Mouse (Mus musculus) heart, embryonic 10.5 days (tissue): ENCODE data around the gene Ppa2. TPM values are rescaled to one million over a fixed set of nuclear protein-coding genes. Genes with fewer than 3 reads are reported as not detected.

Experiments
- DNase-seq: peaks from one replicate; pipeline ENCODE4 v3.0.0-alpha.2; 2017; ENCODE audit warnings: low spot score
- H3K27ac ChIP-seq: fragments of 300-500 bp; sonication (generic); 2 replicates; pipeline ENCODE4 v1.5.1; 2016; ENCODE audit warnings: mild to moderate bottlenecking
- H3K27me3 ChIP-seq: fragments of 300-500 bp; sonication (generic); 2 replicates; pipeline ENCODE4 v1.6.1; 2016; ENCODE audit warnings: mild to moderate bottlenecking; ENCODE audit not compliant: poor library complexity, insufficient read depth, severe bottlenecking
- H3K36me3 ChIP-seq: fragments of 300-500 bp; sonication (generic); 2 replicates; pipeline ENCODE4 v1.6.1; 2016; ENCODE audit warnings: mild to moderate bottlenecking, moderate library complexity
- H3K4me1 ChIP-seq: fragments of 300-500 bp; sonication (generic); 2 replicates; pipeline ENCODE4 v1.6.1; 2016; ENCODE audit warnings: mild to moderate bottlenecking
- H3K4me3 ChIP-seq: fragments of 300-500 bp; sonication (generic); 2 replicates; pipeline ENCODE4 v1.5.1; 2016; ENCODE audit warnings: mild to moderate bottlenecking, moderate library complexity
- H3K9me3 ChIP-seq: fragments of 300-500 bp; sonication (generic); 2 replicates; pipeline ENCODE4 v1.6.1; 2016; ENCODE audit warnings: mild to moderate bottlenecking, moderate library complexity
- WGBS: fragments of 180-500 bp; shearing (Covaris S2); methylation state at CpG from one replicate; pipeline ENCODE4 v1.1.7; 2016; 5-methylcytosine and 5-hydroxymethylcytosine counted together
- polyA plus RNA-seq: library from polyadenylated mRNA; unstranded; fragments of >200 nt; fragmentation: Nextera tagmentation; extraction: Ambion mirVana; gene quantifications from 2 replicates; pipeline ENCODE4 v1.2.1, GENCODE M21; 2016

The Ppa2 gene
- polyA plus RNA-seq, 1 experiment from 2014 or later = 92.8 TPM

DNA sequence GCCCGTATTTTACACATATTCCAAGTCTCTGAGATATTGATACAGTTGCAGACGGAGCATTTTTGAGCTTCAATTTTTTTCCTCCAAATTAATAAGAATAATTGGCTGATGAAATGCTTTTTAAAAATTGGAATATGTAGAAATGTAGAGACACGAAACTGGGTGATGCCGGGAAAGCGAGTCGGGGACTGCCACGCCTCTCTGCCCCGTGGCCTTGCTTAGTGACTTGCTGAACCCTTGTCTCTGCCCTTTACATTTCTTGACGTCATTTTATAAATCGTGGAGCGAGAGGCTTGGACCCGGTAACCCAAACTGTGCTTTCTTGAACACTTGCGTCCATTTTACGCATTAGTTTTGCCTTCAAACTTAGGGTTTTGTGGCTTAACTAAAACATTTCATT is 5.1 kb downstream of the Ppa2 start:
- WGBS = 91% methylated on average over 14 of the region's 14 CpGs

DNA sequence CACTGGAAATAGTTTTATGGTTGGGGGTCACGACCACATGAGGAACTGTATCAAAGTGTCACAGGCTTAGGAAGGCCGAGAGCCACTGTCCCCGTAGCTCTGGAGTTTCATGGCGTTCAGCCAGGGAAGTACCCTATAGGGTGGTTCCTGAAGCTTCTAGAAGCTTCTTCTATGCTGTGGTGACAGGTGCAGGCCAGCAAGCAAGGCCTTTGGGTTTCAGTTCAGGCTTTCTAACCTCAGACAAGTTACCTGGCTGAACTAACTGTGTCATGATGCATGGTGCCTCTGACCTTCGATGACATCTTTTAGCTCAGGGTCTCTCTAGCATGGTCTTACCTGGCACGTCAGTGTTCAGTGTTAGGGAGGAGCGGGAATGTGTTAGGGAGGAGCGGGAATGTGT is 5.7 kb downstream of the Ppa2 start:
- no peaks in the 10 kb centered on the region for H3K9me3 ChIP-seq
- H3K4me3 ChIP-seq = no peak overlapping the region
- DNase-seq = no peak
- 90% methylated on average over 8 of the region's 8 CpGs for WGBS
- 0 out of 2 replicates have a peak, but pooled peaks cover 3% of the 10 kb centered on the region for H3K4me1 ChIP-seq
- H3K27ac ChIP-seq = no peak overlapping the region
- H3K36me3 ChIP-seq = 0 out of 2 replicates have a peak, but pooled peaks cover 2% of the 10 kb centered on the region
- no peaks in the 10 kb centered on the region for H3K27me3 ChIP-seq

More for the DNA sequence above, 5.1 kb downstream of the Ppa2 start:
- no peak overlapping the region for H3K4me3 ChIP-seq
- H3K4me1 ChIP-seq = 0 out of 2 replicates have a peak, but pooled peaks cover 3% of the 10 kb centered on the region
- H3K36me3 ChIP-seq = 0 out of 2 replicates have a peak, but pooled peaks cover 2% of the 10 kb centered on the region
- no peak overlapping the region for H3K27ac ChIP-seq
- no peaks in the 10 kb centered on the region for H3K27me3 ChIP-seq
- DNase-seq = no peak
- H3K9me3 ChIP-seq = no peaks in the 10 kb centered on the region

DNA sequence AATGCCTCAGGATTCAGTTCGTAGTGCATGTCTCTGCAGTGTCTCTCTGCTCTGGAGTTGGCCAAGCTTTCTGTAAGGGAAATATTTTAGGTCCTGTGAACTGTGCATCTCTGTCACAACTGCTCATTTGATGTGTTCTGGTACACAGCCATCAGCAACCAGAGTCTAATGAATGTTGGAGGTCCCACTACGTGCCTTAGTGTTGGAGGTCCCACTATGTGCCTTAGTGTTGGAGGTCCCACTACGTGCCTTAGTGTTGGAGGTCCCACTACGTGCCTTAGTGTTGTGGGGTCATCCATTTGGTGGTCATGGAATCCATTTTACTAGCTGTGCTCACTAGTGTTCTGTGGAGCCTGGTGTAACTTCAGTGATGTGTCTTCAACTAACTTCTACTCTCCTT is 7.9 kb downstream of the Ppa2 start:
- peaks cover 9% of the 10 kb centered on the region for H3K36me3 ChIP-seq
- no peaks in the 10 kb centered on the region for H3K4me1 ChIP-seq
- H3K27me3 ChIP-seq = no peaks in the 10 kb centered on the region
- DNase-seq = no peak
- H3K4me3 ChIP-seq = no peak overlapping the region
- no peak overlapping the region for H3K27ac ChIP-seq
- no peaks in the 10 kb centered on the region for H3K9me3 ChIP-seq
- 88% methylated on average over 4 of the region's 4 CpGs for WGBS

DNA sequence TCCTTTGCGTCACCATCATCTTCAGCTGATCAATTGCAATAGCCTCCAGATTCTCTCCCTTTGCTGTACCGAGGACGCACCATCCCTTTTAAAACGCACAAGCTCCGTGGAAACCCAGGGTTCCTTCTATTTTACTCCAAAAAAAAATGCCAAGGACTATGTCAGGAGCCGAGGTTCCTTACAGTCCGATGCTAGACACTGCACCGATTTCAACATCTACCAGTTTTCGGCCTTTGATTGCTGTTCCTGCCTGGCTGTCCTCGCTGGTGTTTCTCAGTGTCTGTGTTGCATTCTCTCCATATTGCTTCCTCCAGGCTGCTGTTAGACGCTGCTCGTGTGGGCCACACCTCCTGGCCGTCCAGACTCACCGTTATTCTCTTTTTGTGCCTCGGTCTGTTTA is 8.7 kb downstream of the Ppa2 start:
- peak; percentile 63 for DNase-seq
- peaks cover 11% of the 10 kb centered on the region for H3K36me3 ChIP-seq
- no peak overlapping the region for H3K27ac ChIP-seq
- 0 out of 2 replicates have a peak, but pooled peaks cover 3% of the 10 kb centered on the region for H3K4me1 ChIP-seq
- no peaks in the 10 kb centered on the region for H3K9me3 ChIP-seq
- no peak overlapping the region for H3K4me3 ChIP-seq
- no peaks in the 10 kb centered on the region for H3K27me3 ChIP-seq
- WGBS = 79% methylated on average over 15 of the region's 15 CpGs

DNA sequence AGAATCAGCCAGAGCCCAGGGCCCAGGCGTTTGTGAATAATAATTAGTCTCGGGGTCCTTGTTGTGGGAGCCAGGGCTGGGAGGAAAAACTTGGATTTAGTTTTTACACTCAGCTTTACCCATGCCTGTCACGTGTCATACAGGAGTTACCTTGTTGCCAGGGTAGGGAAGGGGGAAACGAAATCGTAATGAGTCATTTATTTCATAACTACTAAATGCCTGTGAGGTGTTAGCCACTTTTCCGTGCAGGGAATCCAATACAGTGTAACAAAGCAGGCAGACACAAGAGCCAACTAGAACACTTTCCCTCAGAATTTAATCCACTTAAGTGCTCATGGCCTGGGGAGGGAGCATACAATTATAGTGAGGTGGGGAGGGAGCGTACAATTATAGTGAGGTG is 9.9 kb downstream of the Ppa2 start:
- Histone ChIP-seq H3K4me3 (no peak overlapping the region), H3K4me1 (0 out of 2 replicates have a peak, but pooled peaks cover 3% of the 10 kb centered on the region), H3K36me3 (peaks cover 11% of the 10 kb centered on the region), H3K27me3 (no peaks in the 10 kb centered on the region), H3K9me3 (no peaks in the 10 kb centered on the region), H3K27ac (no peak overlapping the region)
- no peak for DNase-seq
- WGBS = 87% methylated on average over 7 of the region's 7 CpGs

DNA sequence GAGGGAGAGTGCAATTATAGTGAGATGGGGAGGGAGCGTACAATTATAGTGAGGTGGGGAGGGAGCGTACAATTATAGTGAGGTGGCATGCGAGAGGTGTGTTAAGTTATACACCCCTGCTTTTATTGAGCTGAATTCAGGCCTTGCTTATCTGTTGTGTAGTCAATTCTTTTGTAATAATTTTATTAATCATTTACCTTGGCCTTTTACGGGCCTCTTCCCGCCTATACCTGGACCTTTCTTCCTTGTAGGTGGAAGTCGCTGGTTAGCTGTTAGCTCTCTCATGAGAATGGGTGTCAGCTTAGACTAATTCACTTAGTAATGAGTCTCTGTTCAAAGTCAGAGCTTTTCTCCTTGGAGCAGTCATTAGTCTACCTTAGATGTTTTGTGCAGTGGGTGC is 10.4 kb downstream of the Ppa2 start:
- 0 out of 2 replicates have a peak, but pooled peaks cover 3% of the 10 kb centered on the region for H3K4me1 ChIP-seq
- H3K36me3 ChIP-seq = peaks cover 11% of the 10 kb centered on the region
- H3K27ac ChIP-seq = no peak overlapping the region
- DNase-seq = no peak
- no peak overlapping the region for H3K4me3 ChIP-seq
- H3K27me3 ChIP-seq = no peaks in the 10 kb centered on the region
- WGBS = 95% methylated on average over 6 of the region's 6 CpGs
- no peaks in the 10 kb centered on the region for H3K9me3 ChIP-seq

DNA sequence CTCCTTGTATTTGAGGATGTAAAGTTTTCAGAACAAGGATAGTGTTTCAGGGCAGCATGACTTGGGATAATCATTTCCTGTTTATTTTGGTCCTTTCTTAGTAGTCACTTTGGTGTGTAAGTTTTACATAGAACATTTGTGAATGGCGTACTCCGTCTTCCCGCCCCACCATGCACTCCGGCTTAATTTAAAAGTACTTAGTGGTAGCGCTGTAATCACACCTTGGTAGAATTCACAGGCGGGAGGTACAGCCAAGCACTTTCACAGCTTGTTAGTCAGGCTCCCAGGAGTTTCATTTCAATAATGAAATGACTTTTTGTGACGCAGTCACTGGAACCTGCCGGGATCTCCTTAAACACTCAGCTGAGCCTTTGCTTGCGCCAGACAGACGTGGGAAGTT is 12.0 kb downstream of the Ppa2 start:
- H3K36me3 ChIP-seq = peaks cover 16% of the 10 kb centered on the region
- 0 out of 2 replicates have a peak, but pooled peaks cover 3% of the 10 kb centered on the region for H3K4me1 ChIP-seq
- no peaks in the 10 kb centered on the region for H3K27me3 ChIP-seq
- H3K27ac ChIP-seq = no peak overlapping the region
- no peak for DNase-seq
- H3K9me3 ChIP-seq = no peaks in the 10 kb centered on the region
- no peak overlapping the region for H3K4me3 ChIP-seq
- 92% methylated on average over 10 of the region's 10 CpGs for WGBS

DNA sequence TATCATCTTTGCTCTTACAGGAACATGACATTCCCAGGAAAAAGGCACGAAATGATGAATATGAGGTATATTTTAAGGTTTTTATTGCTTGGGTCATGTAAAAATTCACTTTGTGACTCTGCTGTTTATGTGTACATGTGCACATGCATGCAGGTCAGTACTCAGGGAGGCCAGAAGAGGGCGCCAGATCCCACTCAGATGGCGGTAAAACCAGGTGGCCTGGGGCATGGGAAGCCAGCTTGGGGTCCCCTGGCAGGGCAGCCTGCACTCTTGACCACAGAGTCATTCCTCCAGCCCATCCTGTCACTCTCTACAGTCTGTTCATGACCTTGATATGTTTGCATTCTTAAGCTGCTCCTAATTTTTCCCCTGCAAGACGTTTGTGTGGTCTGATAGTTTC is 12.6 kb downstream of the Ppa2 start:
- Histone ChIP-seq H3K4me3 (no peak overlapping the region), H3K9me3 (no peaks in the 10 kb centered on the region), H3K27ac (no peak overlapping the region), H3K27me3 (no peaks in the 10 kb centered on the region), H3K4me1 (0 out of 2 replicates have a peak, but pooled peaks cover 3% of the 10 kb centered on the region), H3K36me3 (peaks cover 20% of the 10 kb centered on the region)
- WGBS = 76% methylated on average over 4 of the region's 4 CpGs
- DNase-seq = no peak

DNA sequence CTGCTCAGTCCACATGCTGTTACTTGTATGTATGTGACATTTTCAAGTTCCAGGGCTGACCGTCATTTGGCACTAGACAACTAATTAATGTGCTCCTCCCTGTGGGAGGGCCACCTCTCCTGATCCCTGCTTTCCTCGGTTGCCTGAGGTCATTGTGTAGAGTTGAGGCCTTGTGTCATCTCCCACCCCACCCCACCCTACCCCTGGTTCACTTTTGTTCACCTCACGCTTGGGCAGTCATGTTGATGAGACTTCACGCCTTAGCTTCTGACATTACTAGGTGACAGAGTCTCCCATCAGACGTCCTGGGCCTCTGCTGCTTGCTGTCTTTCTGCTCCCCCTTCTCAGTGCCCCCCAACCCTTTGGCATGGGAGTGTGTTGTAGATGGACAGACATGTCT is 15.2 kb downstream of the Ppa2 start:
- Histone ChIP-seq H3K36me3 (peaks cover 31% of the 10 kb centered on the region), H3K27ac (no peak overlapping the region), H3K4me3 (no peak overlapping the region), H3K27me3 (no peaks in the 10 kb centered on the region), H3K9me3 (no peaks in the 10 kb centered on the region), H3K4me1 (0 out of 2 replicates have a peak, but pooled peaks cover 3% of the 10 kb centered on the region)
- no peak for DNase-seq
- 70% methylated on average over 5 of the region's 5 CpGs for WGBS

DNA sequence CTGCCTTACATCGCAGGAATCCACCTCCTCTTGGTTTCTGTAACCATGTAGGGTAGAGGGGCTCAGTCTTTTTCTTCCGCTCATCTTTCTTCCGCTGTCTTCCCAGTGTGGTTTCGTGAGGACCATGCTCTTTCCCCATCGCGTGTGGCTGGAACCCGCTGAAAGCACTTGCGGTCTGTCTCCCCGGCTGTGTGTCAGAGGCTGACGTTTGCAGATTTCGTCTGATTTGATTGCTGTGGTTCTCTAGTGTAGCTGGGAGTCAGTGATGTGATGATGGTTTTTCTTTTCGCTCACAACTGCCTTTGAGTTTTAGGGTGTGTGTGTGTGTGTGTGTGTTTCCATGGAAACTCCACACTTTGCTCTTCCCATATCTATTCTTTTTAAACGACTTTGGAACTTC is 18.6 kb downstream of the Ppa2 start:
- no peaks in the 10 kb centered on the region for H3K4me1 ChIP-seq
- H3K4me3 ChIP-seq = no peak overlapping the region
- H3K27ac ChIP-seq = no peak overlapping the region
- 88% methylated on average over 13 of the region's 13 CpGs for WGBS
- H3K27me3 ChIP-seq = no peaks in the 10 kb centered on the region
- no peak for DNase-seq
- no peaks in the 10 kb centered on the region for H3K9me3 ChIP-seq
- peaks cover 29% of the 10 kb centered on the region; the same call in 1 of the 2 replicates for H3K36me3 ChIP-seq

DNA sequence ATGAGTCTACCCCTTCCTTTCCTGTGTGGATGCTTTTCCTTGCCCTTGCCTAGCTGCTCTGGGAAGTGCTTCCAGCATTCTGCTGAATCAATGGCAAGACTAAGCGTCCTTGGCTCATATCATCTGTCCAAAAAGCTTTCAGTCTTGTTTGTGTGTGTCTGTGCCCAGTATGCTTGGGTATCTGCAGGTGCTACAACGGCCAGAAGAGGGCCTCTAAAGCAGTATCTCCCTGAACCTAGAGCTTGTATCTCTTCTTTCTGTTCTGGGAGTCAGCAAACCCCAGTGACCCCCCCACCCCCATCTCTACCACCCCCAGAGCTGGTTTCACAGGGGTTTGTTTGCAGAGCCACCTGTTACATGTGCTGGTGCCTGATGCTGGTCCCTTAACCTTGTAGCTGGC is 19.5 kb downstream of the Ppa2 start:
- Histone ChIP-seq H3K9me3 (no peaks in the 10 kb centered on the region), H3K4me1 (no peaks in the 10 kb centered on the region), H3K27me3 (no peaks in the 10 kb centered on the region), H3K36me3 (peaks cover 31% of the 10 kb centered on the region; the same call in 1 of the 2 replicates), H3K4me3 (no peak overlapping the region), H3K27ac (no peak overlapping the region)
- no peak for DNase-seq
- 79% methylated on average over 2 of the region's 2 CpGs for WGBS

DNA sequence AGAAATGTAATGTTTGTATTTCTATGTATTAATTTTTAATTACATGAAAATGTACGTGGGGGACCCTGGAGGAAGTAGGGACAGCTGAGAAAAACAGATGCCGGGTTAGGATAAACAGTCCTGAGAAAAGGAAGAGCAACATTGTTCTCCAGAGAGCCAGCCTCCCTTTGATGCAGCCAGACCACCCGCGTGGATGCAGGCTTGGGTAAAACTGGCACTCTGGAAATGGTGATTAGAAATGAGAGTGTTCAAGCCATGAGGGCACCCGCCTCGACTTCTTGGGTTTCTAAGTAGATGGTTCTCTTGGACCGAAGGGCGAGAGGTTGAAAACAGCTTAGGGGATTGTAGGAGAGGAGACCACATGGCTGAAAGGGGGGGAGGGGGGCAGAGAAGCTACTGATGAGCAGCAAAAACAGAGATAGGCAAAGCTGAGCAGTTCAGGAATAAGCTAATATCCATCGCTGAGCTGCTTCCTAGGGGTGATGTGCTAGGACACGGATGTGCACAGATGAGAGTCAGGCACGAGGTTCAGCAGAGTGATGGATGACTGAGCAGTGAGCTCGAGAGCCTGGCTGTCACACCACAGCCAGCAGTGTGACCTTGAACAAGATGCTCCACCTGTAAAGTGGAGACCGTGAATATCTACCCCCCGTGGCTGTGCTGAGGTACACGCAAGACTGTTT is 21.4 kb downstream of the Ppa2 start:
- H3K27ac ChIP-seq = no peak overlapping the region
- H3K9me3 ChIP-seq = no peaks in the 10 kb centered on the region
- 61% methylated on average over 15 of the region's 15 CpGs for WGBS
- DNase-seq = no peak
- H3K4me1 ChIP-seq = no peaks in the 10 kb centered on the region
- peaks cover 29% of the 10 kb centered on the region; the same call in 1 of the 2 replicates for H3K36me3 ChIP-seq
- no peaks in the 10 kb centered on the region for H3K27me3 ChIP-seq
- no peak overlapping the region for H3K4me3 ChIP-seq

DNA sequence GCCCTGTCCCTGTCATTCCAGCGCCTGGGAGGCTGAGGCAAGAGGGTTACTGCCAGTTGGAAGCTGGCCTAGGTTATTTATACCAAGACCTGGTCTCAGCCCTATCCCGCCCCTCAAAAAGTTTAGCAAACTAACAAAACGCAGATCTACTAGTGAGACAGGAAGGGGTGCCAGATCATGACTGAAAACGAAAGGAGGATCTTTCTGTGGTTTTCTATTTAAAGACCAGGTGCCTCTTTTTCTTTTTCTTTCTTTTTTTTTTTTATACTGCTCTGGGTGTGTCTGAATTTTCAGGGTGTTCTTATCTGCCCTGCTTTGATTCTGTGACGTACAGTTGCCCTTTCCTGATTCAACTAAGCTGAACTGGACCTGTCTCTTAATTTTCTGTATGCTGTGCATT is 22.4 kb downstream of the Ppa2 start:
- peaks cover 24% of the 10 kb centered on the region; the same call in 1 of the 2 replicates for H3K36me3 ChIP-seq
- no peaks in the 10 kb centered on the region for H3K9me3 ChIP-seq
- H3K27me3 ChIP-seq = no peaks in the 10 kb centered on the region
- H3K4me1 ChIP-seq = no peaks in the 10 kb centered on the region
- H3K4me3 ChIP-seq = no peak overlapping the region
- no peak for DNase-seq
- H3K27ac ChIP-seq = no peak overlapping the region
- 84% methylated on average over 5 of the region's 5 CpGs for WGBS
